In genomic region chr8:106165460-106165859, GRCm38 (mm10) we compare ENCODE assay signal across 9 mouse cellular contexts. TPM values are rescaled to one million over a fixed set of nuclear protein-coding genes. Genes with fewer than 3 reads are reported as not detected.
DNase-seq lines count a peak whose midpoint lies in the region; ATAC-seq lines count a peak whose summit lies in the region.
"Had no signal": no experiment of that assay in that cellular context is flagged by ENCODE, and none has a peak within 500 bp of the region (broad histone marks: within the 10 kb centered on the region; RNA-seq: fewer than 3 reads in every experiment).

No protein-coding gene starts in this region.

- no peaks in the 10 kb centered on the region for H3K27me3 ChIP-seq in kidney, embryonic 14.5 days (ENCODE audit: control insufficient read depth, insufficient read depth, low read length)
- H3K27me3 ChIP-seq in embryonic facial prominence, embryonic 10.5 days (replicated peaks; ENCODE audit: low read depth, poor library complexity, severe bottlenecking): no peaks in the 10 kb centered on the region
- no peaks in the 10 kb centered on the region for H3K27me3 ChIP-seq in liver, embryonic 11.5 days (replicated peaks; ENCODE audit: control insufficient read depth, insufficient read depth, low read length)
- H3K27me3 ChIP-seq: neural tube, embryonic 13.5 days had no signal

- H3K36me3 ChIP-seq in kidney, embryonic 14.5 days (ENCODE audit: control insufficient read depth, insufficient read depth, low read length): peaks cover 18% of the 10 kb centered on the region; the same call in 1 of the 2 replicates
- peaks cover 43% of the 10 kb centered on the region for H3K36me3 ChIP-seq in embryonic facial prominence, embryonic 10.5 days (replicated peaks)
- H3K36me3 ChIP-seq in liver, embryonic 11.5 days (ENCODE audit: control insufficient read depth, insufficient read depth, low read length): peaks cover 14% of the 10 kb centered on the region; the same call in 1 of the 2 replicates

- no peak overlapping the region for H3K4me3 ChIP-seq in kidney, embryonic 14.5 days (ENCODE audit: low read length)
- no peak overlapping the region for H3K4me3 ChIP-seq in embryonic facial prominence, embryonic 10.5 days
- no peak overlapping the region for H3K4me3 ChIP-seq in liver, embryonic 11.5 days (ENCODE audit: low read depth, low read length)
- H3K4me3 ChIP-seq: neural tube, embryonic 13.5 days had no signal

- no peak overlapping the region for H3K9ac ChIP-seq in kidney, embryonic 14.5 days (ENCODE audit: low read depth, low read length)
- no peak overlapping the region for H3K9ac ChIP-seq in liver, embryonic 11.5 days (ENCODE audit: low read depth, low read length)
- H3K9ac ChIP-seq: neural tube, embryonic 13.5 days had no signal

- no peak overlapping the region for H3K4me2 ChIP-seq in kidney, embryonic 14.5 days (replicated peaks; ENCODE audit: low read depth, low read length)
- H3K4me2 ChIP-seq in liver, embryonic 11.5 days: no peak overlapping the region
- H3K4me2 ChIP-seq: neural tube, embryonic 13.5 days had no signal

- DNase-seq in kidney, adult 18-20 months: peak; percentile 80
- DNase-seq in adrenal gland, postnatal 14 days: peak; percentile 81
- peak; percentile 73 for DNase-seq in embryonic facial prominence, embryonic 10.5 days (ENCODE audit: low spot score)
- peak; percentile 79 for DNase-seq in kidney, adult 9 months
- peak; percentile 72 for DNase-seq in liver, embryonic 11.5 days (ENCODE audit: low spot score)
- DNase-seq in retina, postnatal 1 day: peak; percentile 81
- peak; percentile 46 for DNase-seq in urinary bladder, adult 2 months (ENCODE audit: low spot score)

- ATAC-seq in kidney, embryonic 14.5 days (ENCODE audit: low FRiP score, low TSS enrichment): no peak
- ATAC-seq in liver, embryonic 11.5 days (replicated peaks; ENCODE audit: low FRiP score): no peak

- no peaks in the 10 kb centered on the region for H3K9me3 ChIP-seq in kidney, embryonic 14.5 days (ENCODE audit: control insufficient read depth, low read length)
- H3K9me3 ChIP-seq in embryonic facial prominence, embryonic 10.5 days: no peaks in the 10 kb centered on the region
- no peaks in the 10 kb centered on the region for H3K9me3 ChIP-seq in liver, embryonic 11.5 days (ENCODE audit: control insufficient read depth, low read length)
- H3K9me3 ChIP-seq: neural tube, embryonic 13.5 days had no signal

- WGBS in kidney, embryonic 14.5 days: 50% methylated on average over 4 of the region's 4 CpGs
- 50% methylated on average over 4 of the region's 4 CpGs for WGBS in embryonic facial prominence, embryonic 10.5 days
- WGBS in liver, embryonic 11.5 days: 52% methylated on average over 4 of the region's 4 CpGs

- peaks cover 14% of the 10 kb centered on the region; the same call in 1 of the 2 replicates for H3K4me1 ChIP-seq in kidney, embryonic 14.5 days (ENCODE audit: control insufficient read depth, insufficient read depth, low read length)
- H3K4me1 ChIP-seq in embryonic facial prominence, embryonic 10.5 days: peaks cover 16% of the 10 kb centered on the region
- H3K4me1 ChIP-seq in liver, embryonic 11.5 days (replicated peaks; ENCODE audit: control insufficient read depth, insufficient read depth, low read length): peaks cover 6% of the 10 kb centered on the region

- no peak overlapping the region for H3K27ac ChIP-seq in kidney, embryonic 14.5 days (ENCODE audit: low read depth, low read length)
- H3K27ac ChIP-seq in embryonic facial prominence, embryonic 10.5 days (replicated peaks): no peak overlapping the region
- H3K27ac ChIP-seq in liver, embryonic 11.5 days (ENCODE audit: low read depth, low read length): no peak overlapping the region
- H3K27ac ChIP-seq: neural tube, embryonic 13.5 days had no signal

RNA-seq across cellular contexts. Expression of gene Slc7a6, which starts 3.2 kb away (rescaled TPM):
- 87.4 and 90.3 TPM in 2 replicates for polyA plus RNA-seq in kidney, embryonic 14.5 days (2014; fragmentation: Nextera tagmentation; extraction: Ambion mirVana)
- 30.3 and 38.3 TPM in 2 replicates for total RNA-seq in adrenal gland, postnatal 14 days (2021)
- polyA plus RNA-seq in embryonic facial prominence, embryonic 10.5 days (2016; fragmentation: Nextera tagmentation; extraction: Ambion mirVana): 71.6 and 84.5 TPM in 2 replicates
- 46.3 and 52.5 TPM in 2 replicates for polyA plus RNA-seq in liver, embryonic 11.5 days (2014; fragmentation: Nextera tagmentation; extraction: Ambion mirVana)
- polyA plus RNA-seq in urinary bladder, adult 2 months (2012; rRNA removed): 36.0 and 45.0 TPM in 2 replicates

RNA-seq across cellular contexts. Expression of gene Pla2g15, which starts 15.3 kb away (rescaled TPM):
- polyA plus RNA-seq in kidney, embryonic 14.5 days (2014; fragmentation: Nextera tagmentation; extraction: Ambion mirVana): 2.7 and 6.6 TPM in 2 replicates
- total RNA-seq in adrenal gland, postnatal 14 days (2021): 13.5 and 18.6 TPM in 2 replicates
- 12.8 and 13.8 TPM in 2 replicates for polyA plus RNA-seq in embryonic facial prominence, embryonic 10.5 days (2016; fragmentation: Nextera tagmentation; extraction: Ambion mirVana)
- 9.2 and 9.6 TPM in 2 replicates for polyA plus RNA-seq in liver, embryonic 11.5 days (2014; fragmentation: Nextera tagmentation; extraction: Ambion mirVana)
- 13.5 and 18.5 TPM in 2 replicates for polyA plus RNA-seq in urinary bladder, adult 2 months (2012; rRNA removed)

RNA-seq across cellular contexts. Expression of gene Esrp2, which starts 28.7 kb away (rescaled TPM):
- polyA plus RNA-seq in kidney, embryonic 14.5 days (2014; fragmentation: Nextera tagmentation; extraction: Ambion mirVana): 5.6 and 9.1 TPM in 2 replicates
- total RNA-seq in adrenal gland, postnatal 14 days (2021): 5.3 and 8.8 TPM in 2 replicates
- polyA plus RNA-seq in embryonic facial prominence, embryonic 10.5 days (2016; fragmentation: Nextera tagmentation; extraction: Ambion mirVana): 7.5 and 10.5 TPM in 2 replicates
- polyA plus RNA-seq in liver, embryonic 11.5 days (2014; fragmentation: Nextera tagmentation; extraction: Ambion mirVana): 11.6 and 12.7 TPM in 2 replicates
- polyA plus RNA-seq in urinary bladder, adult 2 months (2012; rRNA removed): 57.5 and 70.1 TPM in 2 replicates

RNA-seq across cellular contexts. Expression of gene Slc7a6os, which starts 45.3 kb away (rescaled TPM):
- 40.8 and 44.7 TPM in 2 replicates for polyA plus RNA-seq in kidney, embryonic 14.5 days (2014; fragmentation: Nextera tagmentation; extraction: Ambion mirVana)
- 23.3 and 28.1 TPM in 2 replicates for total RNA-seq in adrenal gland, postnatal 14 days (2021)
- polyA plus RNA-seq in embryonic facial prominence, embryonic 10.5 days (2016; fragmentation: Nextera tagmentation; extraction: Ambion mirVana): 37.5 and 39.7 TPM in 2 replicates
- 34.8 and 36.5 TPM in 2 replicates for polyA plus RNA-seq in liver, embryonic 11.5 days (2014; fragmentation: Nextera tagmentation; extraction: Ambion mirVana)
- polyA plus RNA-seq in urinary bladder, adult 2 months (2012; rRNA removed): 25.8 and 26.3 TPM in 2 replicates

RNA-seq across cellular contexts. Expression of gene Prmt7, which starts 45.3 kb away (rescaled TPM):
- 39.9 and 59.1 TPM in 2 replicates for polyA plus RNA-seq in kidney, embryonic 14.5 days (2014; fragmentation: Nextera tagmentation; extraction: Ambion mirVana)
- total RNA-seq in adrenal gland, postnatal 14 days (2021): 22.7 and 26.8 TPM in 2 replicates
- 75.8 and 80.6 TPM in 2 replicates for polyA plus RNA-seq in embryonic facial prominence, embryonic 10.5 days (2016; fragmentation: Nextera tagmentation; extraction: Ambion mirVana)
- polyA plus RNA-seq in liver, embryonic 11.5 days (2014; fragmentation: Nextera tagmentation; extraction: Ambion mirVana): 65.1 and 75.7 TPM in 2 replicates
- 16.6 and 19.1 TPM in 2 replicates for polyA plus RNA-seq in urinary bladder, adult 2 months (2012; rRNA removed)
